Mouse (Mus musculus) spleen, adult 2 months (tissue): ENCODE data around the gene Usp9x. TPM values are rescaled to one million over a fixed set of nuclear protein-coding genes. Genes with fewer than 3 reads are reported as not detected.

Experiments
- DNase-seq, 2 experiments: peaks; one replicate each; pipeline versions ENCODE4 v3.0.0 to v3.0.0-alpha.2; 2012 to 2021; ENCODE audit warnings: low spot score in 2 of 2, low read depth in 1 of 2
- H3K27ac ChIP-seq: fragments of 200-500 bp; 2 replicates; pipeline ENCODE4 v1.5.1; 2012; ENCODE audit warnings: low read length, inconsistent platforms; ENCODE audit not compliant: insufficient read depth
- H3K27me3 ChIP-seq: fragments of 200-500 bp; 2 replicates; pipeline ENCODE4 v1.6.1; 2012; ENCODE audit warnings: mild to moderate bottlenecking, moderate library complexity, low read length, inconsistent platforms; ENCODE audit not compliant: control insufficient read depth, insufficient read depth
- H3K36me3 ChIP-seq: fragments of 200-500 bp; 2 replicates; pipeline ENCODE4 v1.6.1; 2012; ENCODE audit warnings: mild to moderate bottlenecking, low read length, inconsistent platforms; ENCODE audit not compliant: control insufficient read depth, insufficient read depth
- H3K4me1 ChIP-seq: fragments of 200-500 bp; 2 replicates; pipeline ENCODE4 v1.6.1; 2011; ENCODE audit warnings: inconsistent platforms; ENCODE audit not compliant: control insufficient read depth, insufficient read depth, insufficient read length
- H3K4me3 ChIP-seq: fragments of 200-500 bp; 2 replicates; pipeline ENCODE4 v1.5.1; 2011; ENCODE audit warnings: mild to moderate bottlenecking, inconsistent platforms; ENCODE audit not compliant: insufficient read depth, insufficient read length; ENCODE audit errors: extremely low read depth
- CTCF ChIP-seq: fragments of 200-500 bp; IDR thresholded peaks from 2 replicates; pipeline ENCODE4 v1.5.1; 2011; ENCODE audit warnings: mild to moderate bottlenecking, inconsistent platforms; ENCODE audit not compliant: insufficient read depth, insufficient read length, insufficient replicate concordance; ENCODE audit errors: extremely low read depth
- POLR2A ChIP-seq: fragments of 200-500 bp; IDR thresholded peaks from 2 replicates; pipeline ENCODE4 v1.6.1; 2011; ENCODE audit warnings: low read depth, low read length, inconsistent platforms
- WGBS: fragments of 180-500 bp; shearing (Covaris S2); methylation state at CpG from one replicate; pipeline ENCODE4 v1.1.7; 2018; 5-methylcytosine and 5-hydroxymethylcytosine counted together
- polyA plus RNA-seq: library from polyadenylated mRNA; depleted of rRNA; stranded (reverse); fragments of >200 nt; gene quantifications from 2 replicates; pipeline ENCODE4 v1.2.3, GENCODE M21; 2012; rRNA removed

Gene Usp9x
- 4.8 and 4.9 TPM in 2 replicates for polyA plus RNA-seq

- Histone ChIP-seq H3K27me3 (no peaks in the 10 kb centered on the region), H3K4me3 (peak within 1 kb of the TSS; percentile 98), H3K27ac (peak within 1 kb of the TSS; percentile 99), H3K4me1 (no peaks in the 10 kb centered on the region), H3K36me3 (no peaks in the 10 kb centered on the region)
- 20% methylated on average over 29 of the region's 36 CpGs for WGBS
- TF ChIP-seq CTCF (peak; percentile 31; the same call in 1 of the 2 replicates), POLR2A (peak; percentile 59)
- DNase-seq: peak; percentile 69 to 70
Observed at GRCm38 (mm10) chrX:13071241-13071775, at the start of gene Usp9x. Gene Usp9x (plus strand): TSS chrX:13071498.

- DNase-seq: no peak
- Histone ChIP-seq H3K4me3 (no peak overlapping the region), H3K27ac (no peak overlapping the region), H3K4me1 (no peaks in the 10 kb centered on the region), H3K36me3 (no peaks in the 10 kb centered on the region), H3K27me3 (no peaks in the 10 kb centered on the region)
- 72% methylated on average over 5 of the region's 5 CpGs for WGBS
- no peak for TF ChIP-seq POLR2A
Observed at GRCm38 (mm10) chrX:13022547-13023310, 48.6 kb upstream of the Usp9x start.

- Histone ChIP-seq H3K36me3 (no peaks in the 10 kb centered on the region), H3K27ac (no peak overlapping the region), H3K27me3 (no peaks in the 10 kb centered on the region), H3K4me3 (no peak overlapping the region), H3K4me1 (no peaks in the 10 kb centered on the region)
- WGBS: 77% methylated on average over 1 of the region's 1 CpGs
- TF ChIP-seq POLR2A (no peak), CTCF (no peak)
- no peak for DNase-seq
Observed at GRCm38 (mm10) chrX:13024539-13025202, 46.6 kb upstream of the Usp9x start.

GRCm38 (mm10) chrX:13025286-13025685 lies 46.0 kb upstream of the Usp9x start:
- Histone ChIP-seq H3K36me3 (no peaks in the 10 kb centered on the region), H3K27me3 (no peaks in the 10 kb centered on the region), H3K27ac (no peak overlapping the region), H3K4me3 (no peak overlapping the region), H3K4me1 (no peaks in the 10 kb centered on the region)
- no peak for DNase-seq
- TF ChIP-seq CTCF: no peak
- no peak for TF ChIP-seq POLR2A
- 90% methylated on average over 8 of the region's 8 CpGs for WGBS

GRCm38 (mm10) chrX:13028156-13028555 lies 43.1 kb upstream of the Usp9x start:
- 95% methylated on average over 4 of the region's 4 CpGs for WGBS
- no peak for DNase-seq
- Histone ChIP-seq H3K4me1 (no peaks in the 10 kb centered on the region), H3K4me3 (no peak overlapping the region), H3K36me3 (no peaks in the 10 kb centered on the region), H3K27me3 (no peaks in the 10 kb centered on the region), H3K27ac (no peak overlapping the region)
- TF ChIP-seq POLR2A: no peak
- no peak for TF ChIP-seq CTCF

- H3K36me3 ChIP-seq: no peaks in the 10 kb centered on the region
- no peak overlapping the region for H3K4me3 ChIP-seq
- no peak for DNase-seq
- H3K27ac ChIP-seq: no peak overlapping the region
- no peaks in the 10 kb centered on the region for H3K4me1 ChIP-seq
- no peaks in the 10 kb centered on the region for H3K27me3 ChIP-seq
- 92% methylated on average over 6 of the region's 6 CpGs for WGBS
- TF ChIP-seq CTCF (no peak), POLR2A (no peak)
Observed at GRCm38 (mm10) chrX:13029996-13030395, 41.3 kb upstream of the Usp9x start.

GRCm38 (mm10) chrX:13037085-13037484 lies 34.2 kb upstream of the Usp9x start:
- TF ChIP-seq CTCF: no peak
- TF ChIP-seq POLR2A: no peak
- Histone ChIP-seq H3K27me3 (no peaks in the 10 kb centered on the region), H3K4me3 (no peak overlapping the region), H3K4me1 (no peaks in the 10 kb centered on the region), H3K36me3 (no peaks in the 10 kb centered on the region), H3K27ac (no peak overlapping the region)
- DNase-seq: no peak
- WGBS: 85% methylated on average over 4 of the region's 4 CpGs
